12 mouse cellular contexts compared by ENCODE assay signal in the genomic region with DNA sequence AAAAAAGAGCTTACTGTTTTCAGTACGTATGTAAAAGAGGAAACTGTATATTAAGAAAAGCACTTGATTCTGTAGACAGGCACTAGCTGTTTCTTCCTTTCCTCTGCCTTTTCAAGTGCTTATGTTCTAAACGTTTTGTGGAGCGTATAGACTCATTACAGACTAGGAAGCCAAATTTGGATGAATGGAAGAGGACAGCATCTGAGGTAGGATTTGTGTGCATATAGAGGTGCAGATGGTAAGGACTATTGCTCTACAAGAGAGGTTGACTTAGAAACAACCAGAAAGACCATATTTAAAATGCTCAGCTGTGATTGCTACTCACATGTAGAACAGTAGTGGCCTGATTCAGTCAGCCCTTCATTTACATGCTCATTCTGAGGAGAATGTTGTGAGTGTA.
DNase-seq lines count a peak whose midpoint lies in the region; ATAC-seq and TF ChIP-seq lines count a peak whose summit lies in the region.
"Had no signal": no experiment of that assay in that cellular context is flagged by ENCODE, and none has a peak within 500 bp of the region (broad histone marks: within the 10 kb centered on the region; RNA-seq: fewer than 3 reads in every experiment).

No protein-coding gene starts in this region.

- no peak for DNase-seq in heart, adult 2 months
- DNase-seq in heart, adult 11 months, result no peak
- DNase-seq in left cerebral cortex, adult 2 months (ENCODE audit: extremely low spot score in 1 of 2, low spot score in 2 of 2), result no peak
- DNase-seq in left cerebral cortex, adult 8-10 months (ENCODE audit: low spot score in 2 of 2), result no peak
- DNase-seq in Muller cell, postnatal 12 days (ENCODE audit: inconsistent ontology term), result no peak

- peaks cover 16% of the 10 kb centered on the region for H3K4me1 ChIP-seq in heart, adult 2 months (ENCODE audit: control insufficient read depth, insufficient read depth, low read length)
- peaks cover 13% of the 10 kb centered on the region for H3K4me1 ChIP-seq in embryonic facial prominence, embryonic 12.5 days
- peaks cover 4% of the 10 kb centered on the region for H3K4me1 ChIP-seq in limb, embryonic 15.5 days

- no peak overlapping the region for H3K4me2 ChIP-seq in embryonic facial prominence, embryonic 12.5 days (replicated peaks)
- H3K4me2 ChIP-seq in limb, embryonic 15.5 days, result 0 out of 2 replicates have a peak overlapping the region, but pooled peaks have one; percentile 19
- H3K4me2 ChIP-seq: midbrain, embryonic 12.5 days; neural tube, embryonic 12.5 days had no signal

- H3K36me3 ChIP-seq in heart, adult 2 months (ENCODE audit: control insufficient read depth, insufficient read depth, low read length), result peaks cover 13% of the 10 kb centered on the region
- H3K36me3 ChIP-seq in embryonic facial prominence, embryonic 12.5 days, result no peaks in the 10 kb centered on the region
- H3K36me3 ChIP-seq in limb, embryonic 15.5 days, result no peaks in the 10 kb centered on the region
- H3K36me3 ChIP-seq: forebrain, embryonic 10.5 days; midbrain, embryonic 12.5 days; neural tube, embryonic 12.5 days had no signal

- no peak for TF ChIP-seq CTCF in heart, adult 2 months (IDR thresholded peaks at IDR 0.05)
- no peak for TF ChIP-seq CTCF in left cerebral cortex, adult 2 months (IDR thresholded peaks at IDR 0.05)

- no peaks in the 10 kb centered on the region for H3K79me2 ChIP-seq in heart, adult 2 months (replicated peaks; ENCODE audit: control insufficient read depth, insufficient read depth, low read length)

- no peak overlapping the region for H3K9ac ChIP-seq in heart, adult 2 months (ENCODE audit: low read depth, low read length)
- no peak overlapping the region for H3K9ac ChIP-seq in embryonic facial prominence, embryonic 12.5 days
- H3K9ac ChIP-seq in limb, embryonic 15.5 days, result no peak overlapping the region
- H3K9ac ChIP-seq: midbrain, embryonic 12.5 days; neural tube, embryonic 12.5 days had no signal

- no peak for TF ChIP-seq EP300 in heart, adult 2 months (IDR thresholded peaks at IDR 0.05; ENCODE audit: insufficient read depth, low read depth, low read length)

- intact Hi-C loops in heart, adult 2 months (cut with DNase I), result loop anchor here (2.0 kb wide), 1 partner anchor 22 kb away; no protein-coding TSS in a partner anchor
- intact Hi-C loops in left cerebral cortex, adult 2 months (cut with DNase I), result no loop called here

- no peaks in the 10 kb centered on the region for H3K9me3 ChIP-seq in embryonic facial prominence, embryonic 12.5 days
- no peaks in the 10 kb centered on the region for H3K9me3 ChIP-seq in limb, embryonic 15.5 days
- H3K9me3 ChIP-seq: forebrain, embryonic 10.5 days; midbrain, embryonic 12.5 days; neural tube, embryonic 12.5 days had no signal

- WGBS in heart, adult 2 months, result 15% methylated on average over 3 of the region's 3 CpGs
- 53% methylated on average over 3 of the region's 3 CpGs for WGBS in embryonic facial prominence, embryonic 12.5 days
- WGBS in limb, embryonic 15.5 days, result 23% methylated on average over 3 of the region's 3 CpGs

- peak overlapping the region; percentile 15 for H3K4me3 ChIP-seq in heart, adult 2 months
- peak overlapping the region; percentile 15; the same call in 1 of the 2 replicates for H3K4me3 ChIP-seq in left cerebral cortex, adult 2 months
- H3K4me3 ChIP-seq in embryonic facial prominence, embryonic 12.5 days, result no peak overlapping the region
- H3K4me3 ChIP-seq in limb, embryonic 15.5 days, result no peak overlapping the region
- H3K4me3 ChIP-seq: forebrain, embryonic 10.5 days; midbrain, embryonic 12.5 days; neural tube, embryonic 12.5 days had no signal

- ATAC-seq in embryonic facial prominence, embryonic 12.5 days (ENCODE audit: insufficient number of reproducible peaks, insufficient read depth, low FRiP score, low TSS enrichment), result no peak
- ATAC-seq in limb, embryonic 15.5 days (ENCODE audit: insufficient number of reproducible peaks, low FRiP score, low TSS enrichment, low read depth), result no peak
- ATAC-seq in erythroid progenitor cell, adult 5-6 weeks (replicated peaks; ENCODE audit: low FRiP score, poor library complexity, severe bottlenecking), result no peak
- ATAC-seq: hindbrain, embryonic 16.5 days had no signal

- TF ChIP-seq POLR2A in heart, adult 2 months (IDR thresholded peaks at IDR 0.05; ENCODE audit: insufficient read depth, low read depth, low read length), result no peak

- H3K27ac ChIP-seq in heart, adult 2 months, result peak overlapping the region; percentile 92
- peak overlapping the region; percentile 81 for H3K27ac ChIP-seq in left cerebral cortex, adult 2 months
- H3K27ac ChIP-seq in embryonic facial prominence, embryonic 12.5 days, result peak overlapping the region; percentile 37; the same call in 1 of the 2 replicates
- no peak overlapping the region for H3K27ac ChIP-seq in limb, embryonic 15.5 days
- H3K27ac ChIP-seq: forebrain, embryonic 10.5 days; midbrain, embryonic 12.5 days; neural tube, embryonic 12.5 days had no signal

- no peaks in the 10 kb centered on the region for H3K27me3 ChIP-seq in heart, adult 2 months (ENCODE audit: control insufficient read depth, insufficient read depth, low read length)
- H3K27me3 ChIP-seq in embryonic facial prominence, embryonic 12.5 days, result no peaks in the 10 kb centered on the region
- no peaks in the 10 kb centered on the region for H3K27me3 ChIP-seq in limb, embryonic 15.5 days
- H3K27me3 ChIP-seq: midbrain, embryonic 12.5 days; neural tube, embryonic 12.5 days had no signal

Comparison
In these comparisons a context has a peak if more than half of its experiments do, and no peak if none do; other contexts are left out.
1. H3K4me3 ChIP-seq: peak in heart, adult 2 months (single experiment) and left cerebral cortex, adult 2 months (single experiment); none in embryonic facial prominence, embryonic 12.5 days (single experiment) and limb, embryonic 15.5 days (single experiment).